Mouse (Mus musculus) cerebellum, adult 11-12 months (tissue): Measurements from ENCODE around the gene Tnfrsf18.
A peak's percentile ranks its signal among the peaks of the same experiment; 100 is the strongest.

Source experiments
- DNase-seq: peaks from one replicate; pipeline ENCODE4 v3.0.0; 2022

Tnfrsf18 gene

GRCm38 (mm10) chr4:156026013-156026412 is at the start of gene Tnfrsf18:
Gene Tnfrsf18, plus strand, starts transcription at chr4:156026164.
- peak; percentile 20 for DNase-seq

DNA sequence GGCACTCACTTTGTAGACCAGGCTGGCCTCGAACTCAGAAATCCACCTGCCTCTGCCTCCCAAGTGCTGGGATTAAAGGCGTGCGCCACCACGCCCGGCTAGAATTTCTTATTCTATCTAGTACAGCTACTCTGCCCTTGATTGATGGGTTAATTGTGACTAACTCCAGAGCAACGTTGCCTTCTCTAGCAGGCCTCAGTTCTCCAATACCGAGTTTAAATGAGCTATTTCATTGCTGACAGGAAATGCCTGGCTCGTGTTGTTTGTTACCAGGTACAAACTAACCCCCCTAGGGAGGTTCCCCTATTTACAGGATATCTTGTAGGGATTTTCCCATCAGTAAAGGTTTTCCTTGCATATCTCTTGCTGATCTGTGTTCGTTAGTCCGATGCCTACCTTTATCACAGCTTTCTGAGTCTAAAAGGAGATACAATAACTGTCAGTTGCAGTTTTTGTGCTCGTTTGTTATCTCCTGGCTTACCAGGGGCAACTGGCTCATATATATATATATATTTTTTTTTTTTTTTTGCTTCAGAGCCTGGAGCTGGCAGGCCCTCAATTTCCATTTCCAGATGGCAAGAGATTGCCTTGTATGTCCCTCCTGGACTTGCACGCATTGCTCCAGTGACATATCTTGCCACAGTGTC is 44.4 kb upstream of the Tnfrsf18 start:
- DNase-seq = no peak

- no peak for DNase-seq
Measured at GRCm38 (mm10) chr4:155983788-155984187, 42.2 kb upstream of the Tnfrsf18 start.

- peak; percentile 78 for DNase-seq
Measured at GRCm38 (mm10) chr4:155991211-155991907, 34.6 kb upstream of the Tnfrsf18 start.

GRCm38 (mm10) chr4:155991908-155992230 is 34.1 kb upstream of the Tnfrsf18 start:
- DNase-seq = no peak

DNA sequence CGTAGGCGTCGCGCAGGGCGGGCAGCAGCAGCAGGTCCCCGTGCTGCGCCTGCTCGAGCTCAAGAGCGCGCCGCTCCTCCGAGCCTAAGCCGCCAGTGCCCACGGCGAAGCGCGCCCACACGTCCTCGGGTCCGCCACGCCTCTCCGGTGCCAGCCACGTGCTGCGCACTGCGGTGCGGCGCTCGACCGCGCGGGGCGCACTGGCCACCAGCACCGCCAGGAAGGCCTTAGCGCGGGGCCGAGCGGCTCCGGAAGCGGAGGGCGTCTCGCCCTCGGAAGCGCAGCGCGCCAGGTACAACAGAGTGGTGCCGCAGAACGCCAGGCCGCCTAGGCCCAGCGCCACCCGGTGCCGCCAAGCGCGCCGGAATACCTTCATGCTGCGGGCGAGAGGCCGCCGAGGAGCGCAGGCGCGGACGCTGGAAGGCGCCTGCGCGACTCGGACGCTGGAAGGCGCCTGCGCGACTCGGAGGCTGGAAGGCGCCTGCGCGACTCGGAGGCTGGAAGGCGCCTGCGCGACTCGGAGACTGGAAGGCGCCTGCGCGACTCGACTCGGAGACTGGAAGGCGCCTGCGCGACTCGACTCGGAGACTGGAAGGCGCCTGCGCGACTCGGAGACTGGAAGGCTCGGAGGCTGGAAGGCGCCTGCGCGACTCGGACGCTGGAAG is 33.6 kb upstream of the Tnfrsf18 start, which contains the start of the genes B3galt6 and Sdf4:
Gene B3galt6 (minus strand): TSS at position 409 of the 665 bp plus-strand sequence.
Gene Sdf4 (plus strand): TSS at position 632 of the 665 bp plus-strand sequence.
- DNase-seq = no peak

DNA sequence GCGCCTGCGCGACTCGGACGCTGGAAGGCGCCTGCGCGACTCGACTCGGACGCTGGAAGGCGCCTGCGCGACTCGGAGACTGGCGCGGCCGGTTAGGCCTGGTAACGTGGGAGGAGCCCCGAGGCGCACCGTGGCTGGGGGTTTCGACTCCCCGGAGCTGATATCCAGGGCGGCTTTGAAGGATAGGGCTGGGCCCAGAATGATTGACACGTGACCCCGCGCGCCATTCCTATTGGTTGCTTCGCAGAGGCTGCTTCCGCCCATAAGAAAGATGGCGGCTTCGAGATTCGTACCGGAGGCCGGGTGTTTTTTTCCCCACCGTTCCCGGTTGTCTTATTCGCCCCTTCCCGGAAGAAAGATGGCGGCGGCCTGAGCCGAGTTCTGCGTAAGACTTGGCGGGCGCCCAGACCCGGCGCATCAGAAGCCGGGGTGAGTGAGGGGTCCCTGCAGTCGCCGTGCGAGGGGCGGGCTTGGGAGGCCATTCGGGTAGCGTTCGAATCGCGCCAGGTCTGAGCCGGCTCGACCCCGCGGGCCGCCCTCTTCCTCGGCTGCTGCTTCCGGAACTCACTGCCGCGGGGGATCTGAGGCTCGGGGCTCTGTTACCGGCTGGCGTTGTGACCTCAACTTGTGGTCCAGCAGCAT is 32.9 kb upstream of the Tnfrsf18 start:
- peak; percentile 98 for DNase-seq

- DNase-seq = no peak
Measured at GRCm38 (mm10) chr4:155993606-155994005, 32.4 kb upstream of the Tnfrsf18 start.

DNA sequence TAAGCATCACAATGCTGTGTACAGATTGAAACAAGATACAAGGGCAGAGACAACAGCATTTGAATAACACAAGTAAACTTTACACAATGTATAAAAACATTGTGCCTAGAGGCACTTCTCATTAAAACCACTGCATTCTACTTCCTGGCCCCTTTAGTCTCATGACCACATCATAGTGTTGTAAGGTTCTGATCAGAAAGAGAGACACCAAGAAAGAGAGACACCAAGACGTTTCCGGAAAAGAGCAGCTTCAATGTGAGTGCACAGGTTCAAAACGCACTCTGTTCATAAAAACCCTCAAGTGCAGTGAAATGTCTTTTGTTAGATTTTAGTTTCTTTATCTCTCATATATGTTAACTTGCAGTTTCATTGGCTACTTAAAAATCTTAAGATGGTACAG is 21.9 kb upstream of the Tnfrsf18 start:
- no peak for DNase-seq

DNA sequence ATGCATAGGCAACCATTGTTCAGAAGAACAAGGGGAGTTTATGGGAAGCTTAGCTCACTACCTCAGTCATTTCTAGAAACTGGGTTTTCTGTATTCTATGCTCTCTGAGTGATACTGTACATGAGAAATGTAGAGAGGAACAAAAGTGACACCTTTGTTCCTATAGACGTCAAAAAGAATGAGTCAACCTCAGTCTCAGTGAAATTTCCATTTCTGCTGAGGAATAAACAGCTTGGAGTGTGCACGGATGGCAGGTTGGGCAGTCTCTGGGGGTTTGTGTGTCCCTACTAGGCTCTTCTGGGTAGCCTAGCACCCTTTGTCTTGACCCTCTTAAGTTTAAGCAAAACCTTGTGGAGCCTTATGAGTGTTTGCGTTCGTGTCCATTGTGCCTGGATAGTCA is 17.6 kb upstream of the Tnfrsf18 start:
- no peak for DNase-seq

GRCm38 (mm10) chr4:156013637-156014036 is 12.3 kb upstream of the Tnfrsf18 start, which contains the start of gene Tnfrsf4:
Gene Tnfrsf4, plus strand, starts transcription at chr4:156013843.
- DNase-seq = no peak

DNA sequence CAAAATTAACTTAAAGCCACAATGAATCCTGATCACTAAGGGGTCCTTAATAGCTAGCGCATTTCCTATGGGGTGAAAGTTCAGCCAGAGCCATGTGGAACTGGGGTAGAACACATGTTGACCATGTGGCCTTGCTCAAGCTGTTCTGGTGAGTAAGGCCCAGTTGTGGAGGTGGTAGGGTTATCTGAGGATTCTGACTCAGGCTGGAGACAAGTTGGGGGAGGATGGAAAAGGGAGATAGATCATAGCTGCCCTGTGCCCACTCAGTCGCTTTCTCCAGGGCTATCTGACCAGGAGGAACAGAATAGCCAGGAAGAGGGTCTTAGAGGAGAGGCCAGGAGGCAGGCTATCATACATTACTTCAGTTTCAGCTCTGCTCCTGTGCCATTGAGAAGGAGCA is 11.5 kb upstream of the Tnfrsf18 start:
- no peak for DNase-seq

- no peak for DNase-seq
Measured at GRCm38 (mm10) chr4:156019771-156020170, 6.2 kb upstream of the Tnfrsf18 start.

DNA sequence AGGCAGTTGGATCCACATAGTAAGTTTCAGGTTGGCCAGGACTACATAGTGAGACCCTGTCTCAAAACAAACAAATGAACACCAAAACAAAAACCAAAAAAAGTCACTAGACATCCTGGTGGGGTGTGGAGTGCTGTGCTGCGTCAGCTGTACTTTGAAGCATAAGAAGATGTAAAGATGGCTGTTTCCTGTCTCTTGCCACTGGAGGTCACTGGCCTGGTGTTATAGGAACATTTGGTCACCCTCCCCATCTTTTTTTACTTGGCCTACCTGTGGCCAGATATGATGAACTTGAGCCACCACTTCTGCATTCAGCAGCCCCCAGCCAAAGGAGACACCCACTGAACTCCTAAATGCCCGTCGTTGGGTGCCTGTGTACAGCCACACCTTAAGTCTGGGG is 4.6 kb upstream of the Tnfrsf18 start:
- DNase-seq = no peak

DNA sequence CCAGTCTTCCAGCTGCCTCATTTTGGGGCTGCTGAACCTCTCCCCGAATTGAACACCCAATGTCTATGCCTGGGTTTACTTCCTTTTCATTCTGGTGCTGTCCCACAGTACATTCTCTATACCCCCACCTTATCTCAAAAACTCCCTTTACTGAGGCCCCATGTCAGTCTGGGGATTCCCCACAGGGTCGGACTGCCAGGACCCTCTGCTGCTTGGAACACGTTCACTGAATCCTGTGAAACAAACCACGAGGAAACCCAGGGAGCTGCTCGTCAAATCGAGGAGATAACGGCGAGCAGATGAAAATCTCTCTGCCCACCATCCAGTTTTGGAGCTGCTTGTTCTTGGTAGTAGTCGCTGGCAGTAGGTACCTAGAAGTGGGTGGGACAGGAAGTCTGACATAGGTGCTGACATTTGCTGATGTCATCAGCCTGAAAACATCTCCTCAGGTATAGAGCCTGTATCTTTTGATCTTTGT is 4.0 kb upstream of the Tnfrsf18 start:
- DNase-seq = no peak

GRCm38 (mm10) chr4:156023520-156023919 is 2.4 kb upstream of the Tnfrsf18 start:
- DNase-seq = no peak

DNA sequence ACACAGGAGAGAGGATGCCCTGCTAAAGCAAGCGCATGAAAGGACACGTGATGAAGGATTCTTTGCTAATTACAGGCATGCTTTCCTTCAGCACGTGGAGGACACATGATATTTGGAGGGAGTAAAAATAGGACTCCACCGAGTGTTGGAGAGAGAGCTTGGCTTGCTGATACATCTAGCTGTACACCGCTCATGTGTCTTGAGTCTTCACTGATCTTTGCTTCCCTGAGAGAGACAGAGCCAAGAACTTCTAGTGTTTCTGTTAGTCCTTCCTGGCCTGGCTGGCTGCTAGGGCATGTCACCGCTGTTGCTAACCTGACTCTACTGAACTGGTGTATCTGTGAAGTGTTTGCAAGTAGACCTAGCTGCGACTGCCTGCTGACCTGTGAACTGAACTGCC is 1.8 kb upstream of the Tnfrsf18 start:
- no peak for DNase-seq

GRCm38 (mm10) chr4:156028580-156028979 is 2.6 kb downstream of the Tnfrsf18 start:
- no peak for DNase-seq

DNA sequence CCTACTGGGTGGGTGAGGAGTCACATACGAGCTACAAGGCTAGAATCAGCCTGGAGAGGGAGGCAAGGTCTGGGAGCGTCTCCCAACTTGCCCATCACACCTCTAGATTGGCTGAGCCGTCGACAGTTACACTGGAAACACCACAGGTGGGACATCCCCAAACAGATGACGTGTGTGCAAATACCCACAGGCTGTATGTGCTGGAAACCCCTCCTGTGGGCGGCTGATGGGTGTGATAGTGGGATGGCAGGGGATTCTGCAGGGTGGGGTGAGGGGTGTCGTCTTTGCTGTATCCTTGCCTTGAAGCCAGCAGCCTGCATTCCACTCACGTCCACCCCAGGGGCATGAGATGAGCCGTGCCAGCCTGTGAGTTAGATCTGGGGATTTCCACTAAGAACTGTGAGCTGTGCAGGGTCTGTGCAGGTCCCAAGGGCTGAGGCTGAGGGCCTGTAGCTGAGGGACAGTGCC is 4.7 kb downstream of the Tnfrsf18 start:
- peak; percentile 42 for DNase-seq

- no peak for DNase-seq
Measured at GRCm38 (mm10) chr4:156031255-156031592, 5.3 kb downstream of the Tnfrsf18 start.

GRCm38 (mm10) chr4:156031593-156032391 is 5.8 kb downstream of the Tnfrsf18 start:
- DNase-seq = peak; percentile 88

GRCm38 (mm10) chr4:156032856-156033255 is 6.9 kb downstream of the Tnfrsf18 start:
- peak; percentile 39 for DNase-seq
